Mouse (Mus musculus) heart, embryonic 10.5 days (tissue): Measurements from ENCODE around the gene Rnf157. TPM values are rescaled to one million over a fixed set of nuclear protein-coding genes. Genes with fewer than 3 reads are reported as not detected.
A peak's percentile ranks its signal among the peaks of the same experiment; 100 is the strongest.

Experiments used
- DNase-seq: peaks from one replicate; pipeline ENCODE4 v3.0.0-alpha.2; 2017; ENCODE audit warnings: low spot score
- H3K27ac ChIP-seq: fragments of 300-500 bp; sonication (generic); 2 replicates; pipeline ENCODE4 v1.5.1; 2016; ENCODE audit warnings: mild to moderate bottlenecking
- H3K27me3 ChIP-seq: fragments of 300-500 bp; sonication (generic); 2 replicates; pipeline ENCODE4 v1.6.1; 2016; ENCODE audit warnings: mild to moderate bottlenecking; ENCODE audit not compliant: poor library complexity, insufficient read depth, severe bottlenecking
- H3K36me3 ChIP-seq: fragments of 300-500 bp; sonication (generic); 2 replicates; pipeline ENCODE4 v1.6.1; 2016; ENCODE audit warnings: mild to moderate bottlenecking, moderate library complexity
- H3K4me1 ChIP-seq: fragments of 300-500 bp; sonication (generic); 2 replicates; pipeline ENCODE4 v1.6.1; 2016; ENCODE audit warnings: mild to moderate bottlenecking
- H3K4me3 ChIP-seq: fragments of 300-500 bp; sonication (generic); 2 replicates; pipeline ENCODE4 v1.5.1; 2016; ENCODE audit warnings: mild to moderate bottlenecking, moderate library complexity
- H3K9me3 ChIP-seq: fragments of 300-500 bp; sonication (generic); 2 replicates; pipeline ENCODE4 v1.6.1; 2016; ENCODE audit warnings: mild to moderate bottlenecking, moderate library complexity
- WGBS: fragments of 180-500 bp; shearing (Covaris S2); methylation state at CpG from one replicate; pipeline ENCODE4 v1.1.7; 2016; 5-methylcytosine and 5-hydroxymethylcytosine counted together
- polyA plus RNA-seq: library from polyadenylated mRNA; unstranded; fragments of >200 nt; fragmentation: Nextera tagmentation; extraction: Ambion mirVana; gene quantifications from 2 replicates; pipeline ENCODE4 v1.2.1, GENCODE M21; 2016

Rnf157 gene
- polyA plus RNA-seq, 1 experiment from 2014 or later: 7.3 TPM

DNA sequence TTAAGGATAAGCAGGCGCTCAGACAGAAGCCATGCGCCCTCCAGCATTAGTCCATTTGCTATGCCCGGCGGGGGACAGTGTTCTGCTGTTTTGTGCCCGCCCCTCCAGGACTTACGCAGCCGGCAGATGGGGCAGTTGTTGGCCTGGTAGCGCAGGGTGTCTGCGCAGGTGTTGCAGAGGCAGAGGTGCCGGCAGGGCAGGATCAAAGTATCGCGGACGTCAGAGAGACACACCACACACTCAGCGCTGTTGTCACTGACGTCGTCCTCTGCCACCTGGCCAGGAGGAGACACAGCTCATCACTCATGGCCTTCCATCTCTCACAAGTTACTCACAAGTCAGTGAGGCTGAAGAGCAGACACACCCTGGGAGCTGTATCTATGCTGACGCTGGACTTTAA, 58.3 kb downstream of the Rnf157 start:
- WGBS: 25% methylated on average over 17 of the region's 17 CpGs
- no peak for DNase-seq
- Histone ChIP-seq H3K27ac (peak overlapping the region; percentile 57), H3K9me3 (peaks cover 5% of the 10 kb centered on the region; the same call in 1 of the 2 replicates), H3K27me3 (no peaks in the 10 kb centered on the region), H3K4me3 (no peak overlapping the region), H3K4me1 (peaks cover 11% of the 10 kb centered on the region), H3K36me3 (peaks cover 10% of the 10 kb centered on the region)

DNA sequence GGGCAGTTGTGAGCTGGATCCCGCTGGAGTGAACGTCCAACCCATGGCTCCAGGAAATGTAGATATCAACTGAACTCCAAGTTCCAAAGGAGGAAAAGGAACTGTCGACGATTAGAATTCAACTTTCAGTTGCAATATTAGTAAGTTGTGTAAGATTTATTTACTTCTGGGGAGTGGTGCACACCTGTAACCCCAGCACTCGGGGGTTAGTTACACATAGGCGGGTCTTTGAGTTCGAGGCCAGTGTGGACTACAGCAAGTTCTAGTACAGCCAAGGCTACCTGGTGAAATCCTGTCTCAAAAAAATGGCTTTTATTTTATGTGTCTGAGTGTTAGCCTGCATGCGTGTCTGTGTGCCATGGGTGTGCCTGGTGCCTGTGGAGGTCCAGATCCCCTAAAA, 59.3 kb downstream of the Rnf157 start:
- H3K36me3 ChIP-seq: peaks cover 10% of the 10 kb centered on the region
- peaks cover 13% of the 10 kb centered on the region for H3K4me1 ChIP-seq
- 80% methylated on average over 8 of the region's 8 CpGs for WGBS
- peaks cover 5% of the 10 kb centered on the region; the same call in 1 of the 2 replicates for H3K9me3 ChIP-seq
- H3K4me3 ChIP-seq: no peak overlapping the region
- no peak overlapping the region for H3K27ac ChIP-seq
- H3K27me3 ChIP-seq: peaks cover 5% of the 10 kb centered on the region; the same call in 1 of the 2 replicates
- no peak for DNase-seq

DNA sequence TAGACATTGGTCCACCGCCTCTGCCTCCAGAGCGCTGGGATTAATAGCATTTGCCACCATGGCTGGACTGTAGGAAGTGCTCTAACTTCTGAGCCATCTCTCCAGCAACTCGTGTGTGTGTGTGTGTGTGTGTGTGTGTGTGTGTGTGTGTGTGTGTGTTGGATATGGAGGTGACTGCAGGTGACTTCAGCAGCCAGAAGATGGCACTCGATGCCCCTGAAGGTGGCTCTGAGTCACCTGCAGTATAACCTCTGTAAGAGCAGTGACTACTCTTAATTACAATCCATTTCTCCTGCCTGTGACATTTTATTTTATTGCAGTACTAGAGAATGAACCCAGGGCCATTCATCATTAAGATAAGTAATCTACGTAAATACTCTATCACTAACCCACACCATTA, 61.5 kb downstream of the Rnf157 start:
- Histone ChIP-seq H3K27me3 (peaks cover 7% of the 10 kb centered on the region; the same call in 1 of the 2 replicates), H3K4me3 (no peak overlapping the region), H3K4me1 (peaks cover 32% of the 10 kb centered on the region), H3K9me3 (peaks cover 5% of the 10 kb centered on the region; the same call in 1 of the 2 replicates), H3K27ac (no peak overlapping the region), H3K36me3 (peaks cover 22% of the 10 kb centered on the region)
- WGBS: 92% methylated on average over 5 of the region's 5 CpGs
- DNase-seq: no peak

DNA sequence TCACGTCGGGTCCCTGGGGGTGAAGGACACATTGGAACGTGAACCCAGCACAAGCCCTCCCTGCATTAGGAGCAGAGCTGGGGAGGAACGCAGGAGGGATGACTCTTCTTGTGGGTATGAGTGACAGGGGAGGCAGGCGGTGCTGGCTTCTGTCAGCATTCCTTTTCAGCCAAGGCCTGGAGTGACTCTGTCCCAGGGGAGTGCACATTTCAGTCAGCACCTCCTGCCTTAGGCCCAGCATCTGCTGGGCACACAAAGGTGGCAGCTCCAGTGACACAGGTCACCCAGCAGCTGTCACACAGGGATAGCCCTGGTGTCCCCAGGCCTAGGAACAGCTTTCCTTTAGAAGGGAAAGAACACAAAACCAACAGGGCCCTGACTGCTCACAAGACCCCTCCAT, 64.9 kb downstream of the Rnf157 start:
- H3K27ac ChIP-seq: peak overlapping the region; percentile 52
- H3K36me3 ChIP-seq: peaks cover 20% of the 10 kb centered on the region
- no peak for DNase-seq
- no peak overlapping the region for H3K4me3 ChIP-seq
- peaks cover 24% of the 10 kb centered on the region for H3K4me1 ChIP-seq
- WGBS: 31% methylated on average over 5 of the region's 5 CpGs
- H3K27me3 ChIP-seq: peaks cover 7% of the 10 kb centered on the region; the same call in 1 of the 2 replicates
- no peaks in the 10 kb centered on the region for H3K9me3 ChIP-seq

DNA sequence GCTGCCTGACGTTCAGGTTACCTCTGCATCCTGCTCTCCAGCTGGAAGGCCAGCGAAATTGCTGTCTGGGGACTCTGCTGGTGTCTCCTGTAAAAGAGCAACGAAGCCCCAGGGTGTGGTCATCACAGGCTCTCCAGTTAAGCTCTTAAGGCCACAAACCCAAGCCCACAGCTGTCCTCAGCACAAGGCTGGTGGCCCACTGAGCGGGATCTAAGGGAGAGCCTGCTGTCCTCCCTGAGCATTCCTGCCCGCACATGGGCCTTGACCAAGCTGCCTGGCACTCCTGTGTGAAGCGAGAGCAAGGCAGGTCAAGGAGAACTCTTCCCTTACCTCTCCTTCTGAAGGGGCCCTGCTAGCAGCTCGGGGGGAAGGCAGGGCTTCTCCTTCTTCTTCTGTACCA, 65.8 kb downstream of the Rnf157 start:
- H3K4me3 ChIP-seq: no peak overlapping the region
- H3K36me3 ChIP-seq: peaks cover 17% of the 10 kb centered on the region
- no peak for DNase-seq
- no peaks in the 10 kb centered on the region for H3K9me3 ChIP-seq
- H3K27me3 ChIP-seq: peaks cover 7% of the 10 kb centered on the region; the same call in 1 of the 2 replicates
- H3K27ac ChIP-seq: no peak overlapping the region
- H3K4me1 ChIP-seq: peaks cover 33% of the 10 kb centered on the region
- WGBS: 79% methylated on average over 7 of the region's 7 CpGs

DNA sequence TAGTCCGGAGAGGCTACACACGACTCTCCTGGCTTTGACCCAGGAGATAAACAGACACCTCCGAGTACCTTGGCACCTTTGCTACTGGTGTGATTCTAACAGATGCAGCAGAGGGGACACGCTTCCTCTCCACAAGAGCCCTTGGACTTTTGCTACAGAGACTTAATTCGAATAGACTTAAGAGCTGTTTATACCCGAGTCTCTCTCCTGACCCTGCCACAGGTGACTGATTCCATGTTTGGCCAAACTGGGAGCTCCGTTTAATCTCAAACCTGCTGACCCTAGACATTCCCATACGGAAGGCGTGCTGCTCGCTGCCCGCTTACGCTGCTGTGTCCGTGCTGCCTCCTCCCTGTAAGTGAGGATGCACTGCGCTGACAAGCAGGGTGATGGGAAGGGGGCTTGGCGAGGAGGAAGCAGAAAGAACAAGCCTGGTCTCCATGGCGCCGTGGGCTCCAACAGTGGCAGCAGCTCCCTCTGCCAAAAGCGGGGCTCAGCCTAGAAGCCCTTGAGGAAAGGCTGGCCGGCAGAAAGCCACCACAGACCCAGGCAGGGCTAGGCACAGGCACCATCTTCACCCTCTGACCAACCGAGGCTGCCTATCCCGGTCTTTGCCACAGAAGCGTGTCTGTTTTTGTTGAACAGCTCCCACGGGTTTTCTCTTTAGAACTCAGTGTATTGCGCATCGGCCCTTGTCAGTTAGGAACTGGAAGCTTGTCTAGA, 70.6 kb downstream of the Rnf157 start:
- no peaks in the 10 kb centered on the region for H3K9me3 ChIP-seq
- no peak overlapping the region for H3K27ac ChIP-seq
- H3K4me3 ChIP-seq: no peak overlapping the region
- H3K4me1 ChIP-seq: peaks cover 32% of the 10 kb centered on the region
- DNase-seq: no peak
- peaks cover 12% of the 10 kb centered on the region for H3K36me3 ChIP-seq
- peaks cover 22% of the 10 kb centered on the region for H3K27me3 ChIP-seq
- 68% methylated on average over 25 of the region's 25 CpGs for WGBS

DNA sequence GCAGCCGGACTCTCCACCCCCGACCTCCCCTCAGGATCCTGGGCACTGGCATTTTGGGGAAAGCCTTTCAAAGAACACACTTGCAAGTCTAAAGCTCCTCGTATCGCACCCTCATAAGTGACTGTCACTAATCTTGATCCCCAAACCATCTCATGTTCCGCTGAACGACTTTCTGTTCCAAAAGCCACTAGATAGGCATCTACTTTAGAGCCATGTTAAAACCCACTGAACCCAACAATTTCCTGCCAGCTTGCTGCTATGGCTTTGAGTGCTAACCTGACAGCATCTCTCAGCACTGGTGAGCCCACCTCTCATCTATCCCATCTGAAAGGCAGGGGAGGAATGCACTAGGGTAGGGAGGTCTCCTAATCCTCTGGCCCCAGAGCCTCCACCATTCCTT, 75.3 kb downstream of the Rnf157 start:
- H3K36me3 ChIP-seq: no peaks in the 10 kb centered on the region
- WGBS: 68% methylated on average over 6 of the region's 6 CpGs
- peaks cover 63% of the 10 kb centered on the region for H3K27me3 ChIP-seq
- H3K4me3 ChIP-seq: no peak overlapping the region
- H3K27ac ChIP-seq: no peak overlapping the region
- peaks cover 58% of the 10 kb centered on the region for H3K4me1 ChIP-seq
- DNase-seq: no peak
- H3K9me3 ChIP-seq: no peaks in the 10 kb centered on the region

DNA sequence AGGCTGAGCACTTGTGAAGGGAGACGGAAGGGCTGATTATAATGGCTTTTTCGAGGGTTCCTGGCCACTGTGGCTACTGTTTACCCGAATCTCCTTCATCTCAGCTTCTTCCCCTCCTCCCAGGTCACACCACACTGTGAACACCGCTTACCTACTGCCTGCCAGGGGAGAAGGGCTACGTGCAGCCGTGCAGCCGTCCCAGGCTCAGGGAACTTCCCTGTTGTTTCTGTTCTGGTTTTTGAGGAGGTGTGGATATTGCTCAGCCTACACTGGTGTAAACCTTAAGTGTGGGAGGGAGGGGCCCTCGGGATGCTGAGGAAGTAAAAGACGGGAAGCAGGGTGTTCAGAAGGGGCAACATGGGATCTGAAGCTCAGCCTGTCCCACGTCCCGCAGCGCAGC, 75.8 kb downstream of the Rnf157 start:
- H3K27me3 ChIP-seq: peaks cover 69% of the 10 kb centered on the region
- H3K36me3 ChIP-seq: no peaks in the 10 kb centered on the region
- no peak overlapping the region for H3K4me3 ChIP-seq
- no peaks in the 10 kb centered on the region for H3K9me3 ChIP-seq
- peaks cover 58% of the 10 kb centered on the region for H3K4me1 ChIP-seq
- DNase-seq: no peak
- WGBS: 54% methylated on average over 12 of the region's 12 CpGs
- H3K27ac ChIP-seq: no peak overlapping the region

DNA sequence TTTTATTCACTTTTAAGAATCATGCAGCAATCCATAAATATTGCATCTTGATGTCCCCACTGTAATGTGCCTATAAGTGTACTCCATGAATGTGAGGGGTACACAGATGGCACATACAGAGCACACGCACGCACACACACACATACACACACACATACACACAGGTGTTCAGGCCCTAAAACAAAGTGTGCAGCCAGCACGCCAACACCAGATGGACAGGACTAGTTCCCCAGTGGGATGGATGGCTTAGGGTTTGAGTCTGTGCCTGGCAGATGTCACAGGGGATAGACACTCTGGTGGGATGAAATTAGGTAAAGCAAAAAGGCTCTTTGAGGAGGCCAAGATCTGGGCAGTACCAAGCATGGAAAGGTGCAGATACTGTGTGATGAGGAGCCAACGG, 76.4 kb downstream of the Rnf157 start:
- H3K4me3 ChIP-seq: no peak overlapping the region
- WGBS: 93% methylated on average over 4 of the region's 4 CpGs
- H3K4me1 ChIP-seq: peaks cover 59% of the 10 kb centered on the region

DNA sequence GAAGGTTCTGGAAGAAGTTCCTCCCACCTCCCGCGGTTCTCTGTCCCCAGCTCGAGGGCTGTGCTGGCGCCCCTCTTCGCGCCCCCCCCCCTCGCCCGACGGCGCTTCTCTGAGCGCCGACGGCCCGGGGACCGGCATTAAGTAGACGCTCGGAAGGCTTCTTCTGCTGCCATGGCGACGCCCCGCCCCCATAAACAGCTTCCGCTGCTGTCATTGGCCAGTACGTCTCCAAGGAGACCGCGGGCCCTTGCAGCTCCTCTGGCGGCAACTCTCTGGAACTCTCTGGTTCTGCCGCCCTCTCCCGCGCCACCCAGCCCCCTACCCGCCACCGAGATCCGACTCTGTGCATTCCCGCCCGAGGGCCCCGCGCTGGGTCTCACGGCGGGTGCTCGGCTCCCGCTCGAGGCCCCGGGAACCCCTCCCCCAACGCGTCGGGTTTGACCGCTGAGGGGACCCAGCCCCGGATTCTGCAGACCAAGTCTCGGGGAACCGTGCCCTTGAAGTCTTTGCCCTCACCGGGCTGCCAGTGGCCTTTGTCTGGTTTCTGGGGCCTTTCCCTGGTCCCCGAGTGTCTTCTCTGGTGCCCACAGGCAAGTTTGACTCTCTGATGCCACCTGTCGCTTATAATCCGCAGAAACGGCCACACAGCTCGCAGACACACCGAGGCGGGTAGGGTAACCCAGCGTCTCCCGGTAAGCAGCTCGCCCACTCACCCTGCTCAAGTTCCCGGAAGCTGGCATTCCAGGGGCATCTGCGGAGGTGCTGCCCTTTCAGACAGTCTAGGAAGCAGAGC, 77.4 kb downstream of the Rnf157 start, which contains the start of gene Foxj1:
Foxj1 (minus strand) TSS at position 156 of the 793 bp plus-strand sequence.
- Histone ChIP-seq H3K4me1 (peaks cover 60% of the 10 kb centered on the region), H3K9me3 (no peaks in the 10 kb centered on the region), H3K27me3 (peaks cover 84% of the 10 kb centered on the region), H3K36me3 (no peaks in the 10 kb centered on the region), H3K4me3 (peak within 1 kb of the TSS; percentile 72), H3K27ac (peak within 1 kb of the TSS; percentile 77)
- WGBS: under 1% methylated on average over 61 of the region's 61 CpGs
- peak; percentile 96 for DNase-seq

More for the DNA sequence above, 76.4 kb downstream of the Rnf157 start:
- Histone ChIP-seq H3K27me3 (peaks cover 75% of the 10 kb centered on the region), H3K27ac (no peak overlapping the region), H3K9me3 (no peaks in the 10 kb centered on the region), H3K36me3 (no peaks in the 10 kb centered on the region)
- DNase-seq: no peak

DNA sequence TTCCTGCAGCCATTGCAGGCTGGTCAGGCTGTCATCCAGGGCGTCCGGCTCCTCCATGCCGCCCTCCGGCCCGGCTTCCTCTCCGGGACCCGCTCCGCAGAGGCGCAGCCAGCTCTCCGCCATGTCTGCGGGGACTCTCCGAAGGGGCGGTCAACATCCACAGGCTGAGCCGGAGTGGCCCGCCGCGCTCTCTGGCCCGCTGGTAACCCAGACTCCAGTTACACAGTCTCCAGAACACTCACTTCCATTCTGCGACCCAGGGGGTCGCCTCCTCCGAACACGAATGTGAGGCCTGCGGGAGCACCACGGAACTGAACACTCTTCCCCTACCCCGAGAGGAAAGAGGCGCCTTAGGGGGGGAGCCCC, 78.4 kb downstream of the Rnf157 start:
- Histone ChIP-seq H3K4me3 (peak overlapping the region; percentile 72), H3K27ac (0 out of 2 replicates have a peak overlapping the region, but pooled peaks have one; percentile 13), H3K4me1 (peaks cover 68% of the 10 kb centered on the region), H3K27me3 (peaks cover 83% of the 10 kb centered on the region), H3K36me3 (no peaks in the 10 kb centered on the region), H3K9me3 (no peaks in the 10 kb centered on the region)
- no peak for DNase-seq
- WGBS: 1% methylated on average over 26 of the region's 26 CpGs

DNA sequence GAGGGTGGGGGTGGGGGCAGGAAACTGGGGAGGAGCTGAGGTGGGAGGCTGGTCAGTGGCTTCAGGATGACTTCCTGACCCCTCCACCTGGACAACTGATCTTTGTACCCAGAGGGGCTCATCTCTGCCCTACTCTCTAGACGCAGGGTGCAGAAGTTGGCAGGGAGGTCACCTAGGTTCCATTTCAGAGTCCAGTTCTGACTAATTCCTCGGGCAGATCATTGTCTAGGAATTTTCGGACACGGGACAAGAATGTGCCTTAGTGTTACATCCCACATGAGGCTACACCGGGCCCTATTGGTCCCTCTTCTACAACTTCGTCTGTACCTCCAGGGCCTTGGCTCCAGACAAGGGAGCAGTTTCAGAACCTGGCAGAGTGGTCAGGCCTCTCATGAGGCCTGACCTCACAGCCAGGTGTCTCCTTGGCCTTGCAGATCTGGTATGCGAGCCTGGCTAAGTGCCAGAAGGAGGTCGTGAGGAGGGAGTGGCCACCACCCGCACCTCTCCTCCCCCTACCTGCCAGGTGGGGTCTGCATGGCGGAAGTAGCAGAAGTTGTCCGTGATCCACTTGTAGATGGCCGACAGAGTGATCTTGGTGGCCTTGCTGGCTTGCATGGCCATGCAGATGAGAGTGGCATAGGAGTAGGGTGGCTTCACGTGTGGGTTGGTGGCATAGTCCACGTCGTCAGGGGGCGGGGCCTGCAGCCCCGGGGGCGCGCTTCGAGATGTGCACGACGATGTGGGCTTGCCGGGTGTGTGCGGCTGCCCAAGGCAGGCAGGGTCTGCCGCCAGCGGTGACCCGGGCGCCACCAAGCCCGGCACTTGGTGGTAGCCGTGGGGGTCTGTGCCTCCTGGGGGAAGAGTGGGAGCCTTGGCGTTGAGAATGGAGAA, 79.1 kb downstream of the Rnf157 start:
- Histone ChIP-seq H3K4me1 (peaks cover 70% of the 10 kb centered on the region), H3K27ac (peak overlapping the region; percentile 13; the same call in 1 of the 2 replicates), H3K27me3 (peaks cover 80% of the 10 kb centered on the region), H3K4me3 (peak overlapping the region; percentile 72), H3K36me3 (no peaks in the 10 kb centered on the region), H3K9me3 (no peaks in the 10 kb centered on the region)
- 22% methylated on average over 31 of the region's 31 CpGs for WGBS
- DNase-seq: no peak
